Mouse (Mus musculus): ENCODE results near the gene Rae1.

DNA sequence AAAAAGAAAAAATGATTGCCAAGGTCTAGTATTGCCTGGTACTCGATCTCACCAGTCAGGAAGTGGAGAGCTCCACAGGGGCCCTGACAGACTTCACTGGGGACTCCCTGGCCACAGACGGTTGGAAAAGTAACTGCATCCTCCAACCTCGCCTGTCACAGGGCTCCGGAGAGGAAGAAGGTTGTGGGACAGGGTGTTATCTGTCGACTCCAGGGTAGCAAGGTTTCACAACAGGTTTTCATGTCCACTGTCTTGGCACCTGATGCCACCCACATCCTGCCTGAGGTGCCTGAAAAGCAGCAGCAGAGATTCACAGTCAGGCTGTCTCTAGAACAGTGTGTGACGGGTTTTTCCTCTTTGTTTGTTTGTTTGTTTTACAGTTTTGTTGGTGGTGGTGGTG lies 18.0 kb downstream of the Rae1 start:
- no peak for TF ChIP-seq CTCF (conservative IDR thresholded peaks at IDR 0.05; ENCODE audit: low read length)
- no peak for TF ChIP-seq NANOG (IDR thresholded peaks at IDR 0.05; ENCODE audit: borderline replicate concordance, low read length)
- TF ChIP-seq POU5F1 (IDR thresholded peaks at IDR 0.05; ENCODE audit: borderline replicate concordance, low read length), result no peak
